Mouse (Mus musculus) heart, adult 18-20 months (tissue): Measurements from ENCODE around the gene Sptlc3. TPM values are rescaled to one million over a fixed set of nuclear protein-coding genes. Genes with fewer than 3 reads are reported as not detected.

Experiments used
- DNase-seq, 2 experiments: peaks; one replicate each; pipeline ENCODE4 v3.0.0; 2021 to 2022; ENCODE audit warnings: mixed read lengths in 1 of 2
- long read RNA-seq, 2 experiments: library from polyadenylated mRNA; stranded (forward); transcript quantifications; one replicate each; pipeline ENCODE4 v2.0.0; 2021
- total RNA-seq, 2 experiments: library from RNA; stranded (reverse); gene quantifications; 2 replicates each; pipeline ENCODE4 v1.2.3; 2021

Sptlc3 gene
- not detected for total RNA-seq
- long read RNA-seq, experiment 1: 0 reads
- long read RNA-seq, experiment 2: 0 reads

GRCm38 (mm10) chr2:139493836-139494235, at the start of gene Sptlc3:
Sptlc3 (plus strand) TSS chr2:139493913.
- no peak for DNase-seq

- DNase-seq: no peak
These were observed 26.0 kb upstream of the Sptlc3 start for GRCm38 (mm10) chr2:139467726-139468125.

- no peak for DNase-seq
These were observed 5.0 kb upstream of the Sptlc3 start for GRCm38 (mm10) chr2:139488708-139489107.

- DNase-seq: no peak
These were observed 916 bp downstream of the Sptlc3 start for GRCm38 (mm10) chr2:139494629-139495028.

GRCm38 (mm10) chr2:139561966-139562505, 68.3 kb downstream of the Sptlc3 start:
- DNase-seq: no peak

- DNase-seq: no peak
These were observed 85.6 kb downstream of the Sptlc3 start for GRCm38 (mm10) chr2:139579280-139579679.

- DNase-seq: no peak
These were observed 89.1 kb downstream of the Sptlc3 start for GRCm38 (mm10) chr2:139582766-139583165.

GRCm38 (mm10) chr2:139587660-139588200, 94.0 kb downstream of the Sptlc3 start:
- DNase-seq: no peak

- peak in 1 of 2 experiments; percentile 29 for DNase-seq
These were observed 96.2 kb downstream of the Sptlc3 start for GRCm38 (mm10) chr2:139589905-139590304.

GRCm38 (mm10) chr2:139590888-139591698, 97.4 kb downstream of the Sptlc3 start:
- peak; percentile 20 to 67 for DNase-seq

- DNase-seq: no peak
These were observed 98.4 kb downstream of the Sptlc3 start for GRCm38 (mm10) chr2:139592109-139592508.

GRCm38 (mm10) chr2:139597229-139597628, 103.5 kb downstream of the Sptlc3 start:
- no peak for DNase-seq

- no peak for DNase-seq
These were observed 108.0 kb downstream of the Sptlc3 start for GRCm38 (mm10) chr2:139601543-139602194.

GRCm38 (mm10) chr2:139608167-139608566, 114.5 kb downstream of the Sptlc3 start:
- DNase-seq: no peak

- no peak for DNase-seq
These were observed 115.1 kb downstream of the Sptlc3 start for GRCm38 (mm10) chr2:139608810-139609209.

- DNase-seq: no peak
These were observed 115.5 kb downstream of the Sptlc3 start for GRCm38 (mm10) chr2:139609231-139609630.

- DNase-seq: no peak
These were observed 116.1 kb downstream of the Sptlc3 start for GRCm38 (mm10) chr2:139609662-139610291.

- DNase-seq: peak; percentile 17 to 35
These were observed 118.8 kb downstream of the Sptlc3 start for GRCm38 (mm10) chr2:139612410-139613107.

GRCm38 (mm10) chr2:139626496-139626895, 132.8 kb downstream of the Sptlc3 start:
- DNase-seq: no peak

GRCm38 (mm10) chr2:139628731-139629130, 135.0 kb downstream of the Sptlc3 start:
- DNase-seq: no peak

- no peak for DNase-seq
These were observed 135.9 kb downstream of the Sptlc3 start for GRCm38 (mm10) chr2:139629653-139630052.

- no peak for DNase-seq
These were observed 140.8 kb downstream of the Sptlc3 start for GRCm38 (mm10) chr2:139634506-139634905.
